Mouse (Mus musculus): ENCODE data around the gene Taar7f. TPM values are rescaled to one million over a fixed set of nuclear protein-coding genes. Genes with fewer than 3 reads are reported as not detected.

The Taar7f gene
- polyA plus RNA-seq (2015; fragmentation: Nextera tagmentation; extraction: Ambion mirVana), result not detected in 2 replicates

DNA sequence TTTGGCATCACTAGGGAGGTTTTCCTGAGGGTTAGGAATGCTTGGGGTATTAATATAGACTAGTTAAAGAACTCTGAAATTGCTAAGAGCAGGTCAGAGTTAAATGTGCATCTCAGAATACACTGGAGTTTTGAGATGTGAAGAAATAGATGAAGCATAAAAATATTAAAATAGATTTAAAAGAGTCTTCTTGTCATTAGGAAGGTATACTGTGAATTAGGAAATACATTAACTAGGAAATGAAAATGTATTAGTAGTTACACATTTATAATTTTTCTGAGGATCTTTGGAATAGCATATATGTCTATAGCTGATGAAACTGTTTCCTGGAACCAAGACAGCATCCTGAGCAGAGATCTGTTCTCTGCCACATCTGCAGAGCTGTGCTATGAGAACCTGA is at the start of gene Taar7f:
Taar7f (plus strand) TSS at position 301 of the 400 bp plus-strand sequence.
- Histone ChIP-seq H3K27ac (ENCODE audit: low read depth, low read length) (no peak within 1 kb of the TSS), H3K27me3 (replicated peaks; ENCODE audit: control insufficient read depth, insufficient read depth, low read length) (no peaks in the 10 kb centered on the region)
- TF ChIP-seq CTCF (IDR thresholded peaks at IDR 0.05; ENCODE audit: low read depth), result no peak

DNA sequence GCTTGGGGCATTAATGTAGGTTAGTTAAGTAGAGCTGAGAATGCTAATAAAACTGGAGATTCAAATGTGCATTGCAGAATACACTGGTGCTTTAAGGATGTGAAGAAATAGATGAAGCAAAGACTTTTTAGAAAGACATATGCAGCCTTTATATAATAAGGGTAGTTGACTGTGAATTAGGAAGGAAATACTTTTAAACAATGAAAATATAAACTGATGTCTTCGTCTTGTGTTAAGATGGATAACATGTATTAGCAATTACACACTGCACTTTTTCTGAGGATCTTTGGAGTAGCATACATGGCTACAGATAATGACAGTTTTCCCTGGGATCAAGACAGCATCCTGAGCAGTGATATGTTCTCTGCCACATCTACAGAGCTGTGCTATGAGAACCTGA is 49.7 kb upstream of the Taar7f start, which contains the start of gene Taar7b:
Taar7b (plus strand) TSS at position 301 of the 400 bp plus-strand sequence.
- no peak within 1 kb of the TSS for H3K27ac ChIP-seq (ENCODE audit: low read depth, low read length)
- TF ChIP-seq CTCF (IDR thresholded peaks at IDR 0.05; ENCODE audit: low read depth), result no peak
- H3K4me2 ChIP-seq (replicated peaks; ENCODE audit: low read depth), result no peak within 1 kb of the TSS
- H3K4me1 ChIP-seq (replicated peaks; ENCODE audit: control insufficient read depth, insufficient read depth, low read length), result no peaks in the 10 kb centered on the region
- H3K36me3 ChIP-seq (ENCODE audit: control insufficient read depth, insufficient read depth), result no peaks in the 10 kb centered on the region
- H3K9ac ChIP-seq (ENCODE audit: low read depth, low read length), result no peak within 1 kb of the TSS
- H3K4me3 ChIP-seq (ENCODE audit: low read depth, low read length), result no peak within 1 kb of the TSS
- 76% methylated on average over 1 of the region's 1 CpGs for WGBS
- no peak for ATAC-seq
- no peaks in the 10 kb centered on the region for H3K27me3 ChIP-seq (replicated peaks; ENCODE audit: control insufficient read depth, insufficient read depth, low read length)
- H3K9me3 ChIP-seq (ENCODE audit: control insufficient read depth), result no peaks in the 10 kb centered on the region

More for the DNA sequence above, at the start of gene Taar7f:
- Histone ChIP-seq H3K9ac (ENCODE audit: low read depth, low read length) (no peak within 1 kb of the TSS), H3K4me1 (replicated peaks; ENCODE audit: control insufficient read depth, insufficient read depth, low read length) (no peaks in the 10 kb centered on the region), H3K4me2 (replicated peaks; ENCODE audit: low read depth) (no peak within 1 kb of the TSS), H3K36me3 (ENCODE audit: control insufficient read depth, insufficient read depth) (no peaks in the 10 kb centered on the region), H3K9me3 (ENCODE audit: control insufficient read depth) (no peaks in the 10 kb centered on the region), H3K4me3 (ENCODE audit: low read depth, low read length) (no peak within 1 kb of the TSS)
- ATAC-seq, result no peak

GRCm38 (mm10) chr10:24006442-24006841 is 42.9 kb upstream of the Taar7f start:
- no peaks in the 10 kb centered on the region for H3K9me3 ChIP-seq (ENCODE audit: control insufficient read depth)
- no peaks in the 10 kb centered on the region for H3K4me1 ChIP-seq (replicated peaks; ENCODE audit: control insufficient read depth, insufficient read depth, low read length)
- no peak for ATAC-seq
- H3K4me3 ChIP-seq (ENCODE audit: low read depth, low read length), result no peak overlapping the region
- no peak overlapping the region for H3K4me2 ChIP-seq (replicated peaks; ENCODE audit: low read depth)
- no peak overlapping the region for H3K9ac ChIP-seq (ENCODE audit: low read depth, low read length)
- no peak overlapping the region for H3K27ac ChIP-seq (ENCODE audit: low read depth, low read length)
- H3K27me3 ChIP-seq (replicated peaks; ENCODE audit: control insufficient read depth, insufficient read depth, low read length), result no peaks in the 10 kb centered on the region
- no peak for TF ChIP-seq CTCF (IDR thresholded peaks at IDR 0.05; ENCODE audit: low read depth)
- H3K36me3 ChIP-seq (ENCODE audit: control insufficient read depth, insufficient read depth), result no peaks in the 10 kb centered on the region
- WGBS, result 65% methylated on average over 1 of the region's 1 CpGs

- TF ChIP-seq CTCF (IDR thresholded peaks at IDR 0.05; ENCODE audit: low read depth), result no peak
- no peak overlapping the region for H3K9ac ChIP-seq (ENCODE audit: low read depth, low read length)
- no peak overlapping the region for H3K4me2 ChIP-seq (replicated peaks; ENCODE audit: low read depth)
- no peaks in the 10 kb centered on the region for H3K36me3 ChIP-seq (ENCODE audit: control insufficient read depth, insufficient read depth)
- H3K27me3 ChIP-seq (replicated peaks; ENCODE audit: control insufficient read depth, insufficient read depth, low read length), result no peaks in the 10 kb centered on the region
- H3K9me3 ChIP-seq (ENCODE audit: control insufficient read depth), result no peaks in the 10 kb centered on the region
- H3K4me3 ChIP-seq (ENCODE audit: low read depth, low read length), result no peak overlapping the region
- WGBS, result 42% methylated on average over 2 of the region's 2 CpGs
- no peak for ATAC-seq
- H3K4me1 ChIP-seq (replicated peaks; ENCODE audit: control insufficient read depth, insufficient read depth, low read length), result no peaks in the 10 kb centered on the region
- H3K27ac ChIP-seq (ENCODE audit: low read depth, low read length), result no peak overlapping the region
These were observed 42.3 kb upstream of the Taar7f start for GRCm38 (mm10) chr10:24007034-24007433.

GRCm38 (mm10) chr10:24008143-24008542 is 41.2 kb upstream of the Taar7f start:
- Histone ChIP-seq H3K4me3 (ENCODE audit: low read depth, low read length) (no peak overlapping the region), H3K9ac (ENCODE audit: low read depth, low read length) (no peak overlapping the region), H3K9me3 (ENCODE audit: control insufficient read depth) (no peaks in the 10 kb centered on the region), H3K36me3 (ENCODE audit: control insufficient read depth, insufficient read depth) (no peaks in the 10 kb centered on the region), H3K4me2 (replicated peaks; ENCODE audit: low read depth) (no peak overlapping the region), H3K4me1 (replicated peaks; ENCODE audit: control insufficient read depth, insufficient read depth, low read length) (no peaks in the 10 kb centered on the region), H3K27me3 (replicated peaks; ENCODE audit: control insufficient read depth, insufficient read depth, low read length) (no peaks in the 10 kb centered on the region), H3K27ac (ENCODE audit: low read depth, low read length) (no peak overlapping the region)
- no peak for ATAC-seq
- no peak for TF ChIP-seq CTCF (IDR thresholded peaks at IDR 0.05; ENCODE audit: low read depth)
- 78% methylated on average over 1 of the region's 1 CpGs for WGBS

GRCm38 (mm10) chr10:24026922-24027321 is 22.4 kb upstream of the Taar7f start, which contains the start of gene Taar7d:
TSS of gene Taar7d (plus strand) at chr10:24027222.
- H3K27ac ChIP-seq (ENCODE audit: low read depth, low read length), result no peak within 1 kb of the TSS
- H3K4me3 ChIP-seq (ENCODE audit: low read depth, low read length), result no peak within 1 kb of the TSS
- no peaks in the 10 kb centered on the region for H3K36me3 ChIP-seq (ENCODE audit: control insufficient read depth, insufficient read depth)
- ATAC-seq, result no peak
- H3K9ac ChIP-seq (ENCODE audit: low read depth, low read length), result no peak within 1 kb of the TSS
- no peaks in the 10 kb centered on the region for H3K27me3 ChIP-seq (replicated peaks; ENCODE audit: control insufficient read depth, insufficient read depth, low read length)
- no peaks in the 10 kb centered on the region for H3K4me1 ChIP-seq (replicated peaks; ENCODE audit: control insufficient read depth, insufficient read depth, low read length)
- no peaks in the 10 kb centered on the region for H3K9me3 ChIP-seq (ENCODE audit: control insufficient read depth)
- TF ChIP-seq CTCF (IDR thresholded peaks at IDR 0.05; ENCODE audit: low read depth), result no peak
- no peak within 1 kb of the TSS for H3K4me2 ChIP-seq (replicated peaks; ENCODE audit: low read depth)

DNA sequence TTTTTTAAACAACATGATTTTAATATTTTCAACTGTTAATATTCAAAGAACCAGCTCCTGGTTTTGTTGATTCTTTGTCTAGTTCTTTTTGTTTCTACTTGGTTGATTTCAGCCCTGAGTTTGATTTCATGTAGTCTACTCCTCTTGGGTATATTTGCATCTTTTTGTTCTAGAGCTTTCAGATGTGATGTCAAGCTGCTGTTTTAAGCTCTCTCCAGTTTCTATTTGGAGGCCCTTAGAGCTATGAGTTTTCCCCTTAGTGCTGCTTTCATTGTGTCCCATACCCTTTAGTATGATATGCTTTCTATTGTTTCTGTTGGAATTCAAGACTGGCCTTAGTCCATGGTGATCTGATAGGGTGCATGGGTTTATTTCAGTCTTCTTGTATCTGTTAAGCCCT is 18.0 kb upstream of the Taar7f start:
- no peak overlapping the region for H3K27ac ChIP-seq (ENCODE audit: low read depth, low read length)
- no peaks in the 10 kb centered on the region for H3K27me3 ChIP-seq (replicated peaks; ENCODE audit: control insufficient read depth, insufficient read depth, low read length)
- no peaks in the 10 kb centered on the region for H3K36me3 ChIP-seq (ENCODE audit: control insufficient read depth, insufficient read depth)
- no peaks in the 10 kb centered on the region for H3K4me1 ChIP-seq (replicated peaks; ENCODE audit: control insufficient read depth, insufficient read depth, low read length)
- no peaks in the 10 kb centered on the region for H3K9me3 ChIP-seq (ENCODE audit: control insufficient read depth)
- TF ChIP-seq CTCF (IDR thresholded peaks at IDR 0.05; ENCODE audit: low read depth), result no peak
- H3K4me3 ChIP-seq (ENCODE audit: low read depth, low read length), result no peak overlapping the region
- no peak overlapping the region for H3K9ac ChIP-seq (ENCODE audit: low read depth, low read length)
- no peak overlapping the region for H3K4me2 ChIP-seq (replicated peaks; ENCODE audit: low read depth)
- no peak for ATAC-seq
